12 mouse cellular contexts compared by ENCODE assay signal in genomic region chr9:115038686-115039085, GRCm38 (mm10). TPM values are rescaled to one million over a fixed set of nuclear protein-coding genes. Genes with fewer than 3 reads are reported as not detected.
DNase-seq lines count a peak whose midpoint lies in the region; ATAC-seq lines count a peak whose summit lies in the region.
"Had no signal": no experiment of that assay in that cellular context is flagged by ENCODE, and none has a peak within 500 bp of the region (broad histone marks: within the 10 kb centered on the region; RNA-seq: fewer than 3 reads in every experiment).

No protein-coding gene starts in this region.

- no peak overlapping the region for H3K4me2 ChIP-seq in midbrain, embryonic 12.5 days (replicated peaks)
- no peak overlapping the region for H3K4me2 ChIP-seq in midbrain, embryonic 14.5 days (ENCODE audit: low read length)
- peak overlapping the region; percentile 39 for H3K4me2 ChIP-seq in forebrain, embryonic 16.5 days (ENCODE audit: low read length)
- no peak overlapping the region; the same call in 1 of the 2 replicates for H3K4me2 ChIP-seq in neural tube, embryonic 14.5 days (ENCODE audit: low read depth, low read length)
- H3K4me2 ChIP-seq: limb, embryonic 15.5 days had no signal

- no peak overlapping the region for H3K9ac ChIP-seq in midbrain, embryonic 12.5 days (replicated peaks)
- no peak overlapping the region for H3K9ac ChIP-seq in midbrain, embryonic 14.5 days (replicated peaks; ENCODE audit: low read length)
- H3K9ac ChIP-seq in forebrain, embryonic 16.5 days (replicated peaks; ENCODE audit: low read depth, low read length) = peak overlapping the region; percentile 35; the same call in 1 of the 2 replicates
- H3K9ac ChIP-seq in neural tube, embryonic 14.5 days (replicated peaks; ENCODE audit: low read depth, low read length) = no peak overlapping the region
- H3K9ac ChIP-seq: limb, embryonic 15.5 days had no signal

- H3K27ac ChIP-seq in midbrain, embryonic 12.5 days (replicated peaks) = peak overlapping the region; percentile 42; the same call in 1 of the 2 replicates
- no peak overlapping the region for H3K27ac ChIP-seq in midbrain, embryonic 14.5 days (replicated peaks; ENCODE audit: low read depth, low read length)
- H3K27ac ChIP-seq in forebrain, embryonic 10.5 days = 0 out of 2 replicates have a peak overlapping the region, but pooled peaks have one; percentile 9
- H3K27ac ChIP-seq in forebrain, embryonic 16.5 days (ENCODE audit: low read length) = no peak overlapping the region
- H3K27ac ChIP-seq in neural tube, embryonic 14.5 days (ENCODE audit: low read depth, low read length) = no peak overlapping the region; the same call in 1 of the 2 replicates
- H3K27ac ChIP-seq: limb, embryonic 15.5 days had no signal

- H3K36me3 ChIP-seq in midbrain, embryonic 12.5 days = no peaks in the 10 kb centered on the region
- no peaks in the 10 kb centered on the region for H3K36me3 ChIP-seq in midbrain, embryonic 14.5 days (ENCODE audit: control insufficient read depth, insufficient read depth, low read length)
- no peaks in the 10 kb centered on the region for H3K36me3 ChIP-seq in forebrain, embryonic 10.5 days (replicated peaks)
- no peaks in the 10 kb centered on the region for H3K36me3 ChIP-seq in forebrain, embryonic 16.5 days (ENCODE audit: control insufficient read depth, insufficient read depth)
- no peaks in the 10 kb centered on the region for H3K36me3 ChIP-seq in neural tube, embryonic 14.5 days (ENCODE audit: control insufficient read depth, insufficient read depth, low read length)
- H3K36me3 ChIP-seq: limb, embryonic 15.5 days had no signal

- peaks cover 26% of the 10 kb centered on the region for H3K4me1 ChIP-seq in midbrain, embryonic 12.5 days
- H3K4me1 ChIP-seq in midbrain, embryonic 14.5 days (ENCODE audit: control insufficient read depth, insufficient read depth, low read length) = peaks cover 7% of the 10 kb centered on the region; the same call in 1 of the 2 replicates
- peaks cover 37% of the 10 kb centered on the region for H3K4me1 ChIP-seq in forebrain, embryonic 10.5 days
- peaks cover 20% of the 10 kb centered on the region for H3K4me1 ChIP-seq in forebrain, embryonic 16.5 days (replicated peaks; ENCODE audit: control insufficient read depth, insufficient read depth, low read length)
- 0 out of 2 replicates have a peak, but pooled peaks cover 12% of the 10 kb centered on the region for H3K4me1 ChIP-seq in neural tube, embryonic 14.5 days (ENCODE audit: control insufficient read depth, insufficient read depth, low read length)

- 69% methylated on average over 9 of the region's 9 CpGs for WGBS in midbrain, embryonic 12.5 days
- WGBS in midbrain, embryonic 14.5 days = 70% methylated on average over 9 of the region's 9 CpGs
- WGBS in forebrain, embryonic 10.5 days = 57% methylated on average over 9 of the region's 9 CpGs
- 15% methylated on average over 9 of the region's 9 CpGs for WGBS in forebrain, embryonic 16.5 days
- 39% methylated on average over 9 of the region's 9 CpGs for WGBS in neural tube, embryonic 14.5 days

- no peaks in the 10 kb centered on the region for H3K9me3 ChIP-seq in midbrain, embryonic 12.5 days
- no peaks in the 10 kb centered on the region for H3K9me3 ChIP-seq in midbrain, embryonic 14.5 days (ENCODE audit: control insufficient read depth, low read length)
- H3K9me3 ChIP-seq in forebrain, embryonic 10.5 days = no peaks in the 10 kb centered on the region
- no peaks in the 10 kb centered on the region for H3K9me3 ChIP-seq in forebrain, embryonic 16.5 days (ENCODE audit: control insufficient read depth, low read length)
- no peaks in the 10 kb centered on the region for H3K9me3 ChIP-seq in neural tube, embryonic 14.5 days (ENCODE audit: control insufficient read depth, low read length)
- H3K9me3 ChIP-seq: limb, embryonic 15.5 days had no signal

- peaks cover 12% of the 10 kb centered on the region for H3K27me3 ChIP-seq in midbrain, embryonic 12.5 days
- H3K27me3 ChIP-seq in midbrain, embryonic 14.5 days (ENCODE audit: control insufficient read depth, insufficient read depth, low read length) = no peaks in the 10 kb centered on the region
- peaks cover 62% of the 10 kb centered on the region for H3K27me3 ChIP-seq in forebrain, embryonic 10.5 days (ENCODE audit: poor library complexity, severe bottlenecking)
- no peaks in the 10 kb centered on the region; the same call in 1 of the 2 replicates for H3K27me3 ChIP-seq in forebrain, embryonic 16.5 days (replicated peaks; ENCODE audit: control insufficient read depth, insufficient read depth, low read length)
- H3K27me3 ChIP-seq in neural tube, embryonic 14.5 days (ENCODE audit: control insufficient read depth, insufficient read depth, low read length) = no peaks in the 10 kb centered on the region
- H3K27me3 ChIP-seq: limb, embryonic 15.5 days had no signal

- H3K4me3 ChIP-seq in midbrain, embryonic 12.5 days = no peak overlapping the region
- no peak overlapping the region for H3K4me3 ChIP-seq in midbrain, embryonic 14.5 days (replicated peaks; ENCODE audit: low read depth, low read length)
- H3K4me3 ChIP-seq in forebrain, embryonic 10.5 days = 0 out of 2 replicates have a peak overlapping the region, but pooled peaks have one; percentile 9
- H3K4me3 ChIP-seq in forebrain, embryonic 16.5 days (replicated peaks; ENCODE audit: low read length) = no peak overlapping the region
- no peak overlapping the region for H3K4me3 ChIP-seq in neural tube, embryonic 14.5 days (ENCODE audit: low read depth, low read length)
- H3K4me3 ChIP-seq: limb, embryonic 15.5 days had no signal

- DNase-seq in midbrain, embryonic 14.5 days = no peak
- DNase-seq in forebrain, embryonic 10.5 days (ENCODE audit: extremely low spot score, low spot score) = no peak
- no peak for DNase-seq in adrenal gland, adult (ENCODE audit: inconsistent age in 2 of 2, low spot score in 1 of 2)
- no peak for DNase-seq in left cerebral cortex, adult 11 months (ENCODE audit: low spot score)
- DNase-seq: adrenal gland, adult 2 months; cerebellum, adult 8-10 months; heart, postnatal 4 days; right cerebral cortex, postnatal 14 days had no signal

- peak; percentile 5; the same call in 1 of the 2 replicates for ATAC-seq in midbrain, embryonic 12.5 days (ENCODE audit: low FRiP score, low read depth)
- ATAC-seq in midbrain, embryonic 14.5 days (ENCODE audit: low FRiP score, low TSS enrichment) = no peak
- ATAC-seq in forebrain, embryonic 16.5 days = peak; percentile 26
- 0 out of 2 replicates have a peak, but pooled peaks have one; percentile 29 for ATAC-seq in neural tube, embryonic 14.5 days (ENCODE audit: low read depth)

RNA-seq across cellular contexts. Expression of gene Rps27rt, which starts 56.1 kb away (rescaled TPM):
- polyA plus RNA-seq in midbrain, embryonic 12.5 days (2016; fragmentation: Nextera tagmentation; extraction: Ambion mirVana) = 317 and 351 TPM in 2 replicates
- polyA plus RNA-seq in midbrain, embryonic 14.5 days (2014; fragmentation: Nextera tagmentation; extraction: Ambion mirVana) = 295 and 338 TPM in 2 replicates
- 215 and 266 TPM in 2 replicates for polyA plus RNA-seq in forebrain, embryonic 10.5 days (2016; fragmentation: Nextera tagmentation; extraction: Ambion mirVana)
- 169 and 228 TPM in 2 replicates for polyA plus RNA-seq in forebrain, embryonic 16.5 days (2015; fragmentation: Nextera tagmentation; extraction: Ambion mirVana)
- 204 and 211 TPM in 2 replicates for polyA plus RNA-seq in neural tube, embryonic 14.5 days (2014; fragmentation: Nextera tagmentation; extraction: Ambion mirVana)

Comparison
In these comparisons a context has a peak if more than half of its experiments do, and no peak if none do; other contexts are left out.
1. H3K27ac ChIP-seq: peak in midbrain, embryonic 12.5 days (single experiment) and forebrain, embryonic 10.5 days (single experiment); none in midbrain, embryonic 14.5 days (single experiment), forebrain, embryonic 16.5 days (single experiment) and neural tube, embryonic 14.5 days (single experiment).